ENCODE assay signal across 9 mouse cellular contexts in the genomic region with DNA sequence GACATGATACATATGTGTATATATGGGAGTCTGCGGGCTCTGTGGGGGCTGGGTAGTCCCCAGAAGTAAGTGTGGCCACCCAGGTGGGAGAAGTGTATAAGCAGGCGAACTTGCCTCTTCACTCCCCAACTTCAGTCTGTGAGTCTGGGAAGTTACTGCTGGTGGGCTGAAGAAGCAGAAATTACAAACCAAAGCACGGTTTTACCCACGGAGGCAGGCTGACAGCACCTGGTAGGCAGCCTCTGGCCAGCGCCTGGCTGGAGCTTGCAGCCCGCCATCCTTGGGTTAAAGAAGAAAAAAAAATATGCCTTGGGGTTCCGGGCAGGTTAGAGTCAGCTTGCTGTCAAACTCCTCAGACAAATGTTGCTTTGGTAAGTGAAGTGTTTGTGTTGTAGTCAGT.
A peak's percentile ranks its signal among the peaks of the same experiment; 100 is the strongest.
DNase-seq lines count a peak whose midpoint lies in the region; ATAC-seq and TF ChIP-seq lines count a peak whose summit lies in the region.
"Had no signal": no experiment of that assay in that cellular context is flagged by ENCODE, and none has a peak within 500 bp of the region (broad histone marks: within the 10 kb centered on the region; RNA-seq: fewer than 3 reads in every experiment).

No protein-coding gene starts in this region.

- peak overlapping the region; percentile 59 for H3K4me3 ChIP-seq in heart, adult 2 months
- H3K4me3 ChIP-seq in C2C12 (ENCODE audit: insufficient read depth, poor library complexity, severe bottlenecking), result peak overlapping the region; percentile 60
- H3K4me3 ChIP-seq in forebrain, postnatal 0 days (ENCODE audit: low read depth, low read length), result peak overlapping the region; percentile 66
- peak overlapping the region; percentile 86 for H3K4me3 ChIP-seq in macrophage (ENCODE audit: inconsistent target)

- peak; percentile 18 to 34 for DNase-seq in heart, adult 2 months
- DNase-seq in heart, postnatal 14 days, result no peak
- DNase-seq in forebrain, postnatal 0 days, result no peak
- DNase-seq in c-Kit-positive CD71-positive TER-119-positive erythroid progenitor cells, embryonic 14.5 days (ENCODE audit: low spot score), result no peak
- DNase-seq in gastrocnemius, postnatal 4 days (ENCODE audit: low spot score in 2 of 2), result no peak
- no peak for DNase-seq in embryo, embryonic 10.5 days (ENCODE audit: low spot score)

- peaks cover 2% of the 10 kb centered on the region; the same call in 1 of the 2 replicates for H3K4me1 ChIP-seq in heart, adult 2 months (ENCODE audit: control insufficient read depth, insufficient read depth, low read length)
- H3K4me1 ChIP-seq in forebrain, postnatal 0 days (ENCODE audit: insufficient read depth), result peaks cover 26% of the 10 kb centered on the region

- H3K79me2 ChIP-seq in heart, adult 2 months (replicated peaks; ENCODE audit: control insufficient read depth, insufficient read depth, low read length), result no peaks in the 10 kb centered on the region
- H3K79me2 ChIP-seq in C2C12 (ENCODE audit: control insufficient read depth, insufficient read depth) (peaks cover 62% of the 10 kb centered on the region), macrophage (ENCODE audit: inconsistent target) (peaks cover 65% of the 10 kb centered on the region)

- WGBS in heart, adult 2 months, result 12% methylated on average over 7 of the region's 7 CpGs
- WGBS in forebrain, postnatal 0 days, result 2% methylated on average over 7 of the region's 7 CpGs
- WGBS in macrophage (ENCODE audit: missing documents), result 15% methylated on average over 7 of the region's 7 CpGs

- peaks cover 21% of the 10 kb centered on the region for H3K79me3 ChIP-seq in C2C12 (ENCODE audit: low read depth)

- peak overlapping the region; percentile 41 for H3K27ac ChIP-seq in heart, adult 2 months
- H3K27ac ChIP-seq in forebrain, postnatal 0 days (ENCODE audit: low read depth, low read length), result peak overlapping the region; percentile 98; the same call in 1 of the 2 replicates
- H3K27ac ChIP-seq in macrophage, result peak overlapping the region; percentile 76

- ATAC-seq in forebrain, postnatal 0 days, result no peak

- intact Hi-C loops in heart, adult 2 months (cut with DNase I), result loop anchor here (5.0 kb wide), 1 partner anchor 225 kb away; a partner anchor contains a TSS
- intact Hi-C loops in heart, postnatal 14 days (cut with DNase I), result loop anchor here (2.0 to 5.0 kb wide), 2 partner anchors 85 to 190 kb away; no protein-coding TSS in a partner anchor

- TF ChIP-seq POLR2A in heart, adult 2 months (IDR thresholded peaks at IDR 0.05; ENCODE audit: insufficient read depth, low read depth, low read length), result no peak

- no peak for TF ChIP-seq CTCF in heart, adult 2 months (IDR thresholded peaks at IDR 0.05)
- TF ChIP-seq CTCF in C2C12 (IDR thresholded peaks at IDR 0.05; ENCODE audit: control insufficient read depth, insufficient read depth, insufficient read length), result no peak
- TF ChIP-seq CTCF in forebrain, postnatal 0 days (IDR thresholded peaks at IDR 0.05; ENCODE audit: low read depth), result no peak

- H3K9me3 ChIP-seq in forebrain, postnatal 0 days (ENCODE audit: low read length), result no peaks in the 10 kb centered on the region
- H3K9me3 ChIP-seq: G1E had no signal

- H3ac ChIP-seq in C2C12 (ENCODE audit: control insufficient read depth, insufficient read length, low read depth), result peak overlapping the region; percentile 72

- peak overlapping the region; percentile 54 for H3K9ac ChIP-seq in heart, adult 2 months (ENCODE audit: low read depth, low read length)
- H3K9ac ChIP-seq in forebrain, postnatal 0 days, result peak overlapping the region; percentile 95

- H3K4me2 ChIP-seq in forebrain, postnatal 0 days (ENCODE audit: low read depth), result peak overlapping the region; percentile 78

- H3K27me3 ChIP-seq in heart, adult 2 months (ENCODE audit: control insufficient read depth, insufficient read depth, low read length), result no peaks in the 10 kb centered on the region
- no peaks in the 10 kb centered on the region for H3K27me3 ChIP-seq in C2C12 (ENCODE audit: control insufficient read depth, insufficient read depth, insufficient read length)
- no peaks in the 10 kb centered on the region for H3K27me3 ChIP-seq in forebrain, postnatal 0 days (ENCODE audit: insufficient read depth, low read length)

- TF ChIP-seq EP300 in heart, adult 2 months (IDR thresholded peaks at IDR 0.05; ENCODE audit: insufficient read depth, low read depth, low read length), result no peak

- no peaks in the 10 kb centered on the region for H3K36me3 ChIP-seq in heart, adult 2 months (ENCODE audit: control insufficient read depth, insufficient read depth, low read length)
- H3K36me3 ChIP-seq in C2C12 (ENCODE audit: control insufficient read depth, insufficient read depth) (no peaks in the 10 kb centered on the region), macrophage (ENCODE audit: inconsistent target) (no peaks in the 10 kb centered on the region)
- H3K36me3 ChIP-seq in forebrain, postnatal 0 days (ENCODE audit: insufficient read depth), result no peaks in the 10 kb centered on the region
- H3K36me3 ChIP-seq: G1E had no signal

TF ChIP-seq in C2C12, 6 proteins besides CTCF, POLR2A, EP300 and RAD21:
- TF ChIP-seq MAX (IDR thresholded peaks at IDR 0.05) (no peak), CEBPB (IDR thresholded peaks at IDR 0.05; ENCODE audit: low read depth) (no peak), FOSL1 (IDR thresholded peaks at IDR 0.05; ENCODE audit: insufficient read depth, low read length, poor library complexity, severe bottlenecking) (no peak), USF1 (IDR thresholded peaks at IDR 0.05; ENCODE audit: low read depth) (no peak), MYOG (IDR thresholded peaks at IDR 0.05; ENCODE audit: control insufficient read depth, extremely low read depth, insufficient read length) (no peak), MYOD1 (IDR thresholded peaks at IDR 0.05; ENCODE audit: control insufficient read depth, insufficient read length, low read depth) (no peak)

Comparison
In these comparisons a context has a peak if more than half of its experiments do, and no peak if none do; other contexts are left out.
1. DNase-seq: peak in heart, adult 2 months (2 of 2); none in heart, postnatal 14 days (0 of 2), forebrain, postnatal 0 days (single experiment), c-Kit-positive CD71-positive TER-119-positive erythroid progenitor cells, embryonic 14.5 days (single experiment), gastrocnemius, postnatal 4 days (0 of 2) and embryo, embryonic 10.5 days (single experiment).
2. H3K27ac ChIP-seq: peak in every context shown above with its lines; median percentile 98 in forebrain, postnatal 0 days; 76 in macrophage; 41 in heart, adult 2 months.
3. Peak in every context shown above with its lines, with median percentiles within 50 percentile points of each other: H3K4me3 ChIP-seq.